Mouse (Mus musculus): ENCODE results near the gene Camk1d.
"Not testable (repeated sequence)": the region's sequence is repeated elsewhere in the genome, so short reads cannot be mapped to it uniquely, and the experiment has no call there.

Gene Camk1d

GRCm38 (mm10) chr2:5577399-5578129 is 136.8 kb downstream of the Camk1d start:
- in situ Hi-C loops (cut with MboI, MseI), result no loop called here

GRCm38 (mm10) chr2:5572314-5573006 is 141.9 kb downstream of the Camk1d start:
- in situ Hi-C loops (cut with MboI, MseI), result no loop called here

- in situ Hi-C loops (cut with MboI, MseI), result no loop called here
Observed at GRCm38 (mm10) chr2:5566611-5567010, 147.7 kb downstream of the Camk1d start.

GRCm38 (mm10) chr2:5563685-5564084 is 150.6 kb downstream of the Camk1d start:
- in situ Hi-C loops (cut with MboI, MseI), result no loop called here

- in situ Hi-C loops (cut with MboI, MseI), result no loop called here
Observed at GRCm38 (mm10) chr2:5561446-5561845, 152.9 kb downstream of the Camk1d start.

GRCm38 (mm10) chr2:5553264-5553663 is 161.1 kb downstream of the Camk1d start:
- in situ Hi-C loops (cut with MboI, MseI), result no loop called here

- in situ Hi-C loops (cut with MboI, MseI), result no loop called here
Observed at GRCm38 (mm10) chr2:5551758-5552255, 162.5 kb downstream of the Camk1d start.

GRCm38 (mm10) chr2:5549334-5549733 is 165.0 kb downstream of the Camk1d start:
- in situ Hi-C loops (cut with MboI, MseI), result no loop called here

- in situ Hi-C loops (cut with MboI, MseI), result no loop called here
Observed at GRCm38 (mm10) chr2:5548872-5549271, 165.4 kb downstream of the Camk1d start.

GRCm38 (mm10) chr2:5540870-5541269 is 173.4 kb downstream of the Camk1d start:
- in situ Hi-C loops (cut with MboI, MseI), result no loop called here

GRCm38 (mm10) chr2:5539894-5540293 is 174.4 kb downstream of the Camk1d start:
- in situ Hi-C loops (cut with MboI, MseI), result not testable (repeated sequence)

GRCm38 (mm10) chr2:5533868-5534267 is 180.4 kb downstream of the Camk1d start:
- in situ Hi-C loops (cut with MboI, MseI), result no loop called here

GRCm38 (mm10) chr2:5529992-5530391 is 184.3 kb downstream of the Camk1d start:
- in situ Hi-C loops (cut with MboI, MseI), result no loop called here

GRCm38 (mm10) chr2:5519221-5519669 is 195.1 kb downstream of the Camk1d start:
- in situ Hi-C loops (cut with MboI, MseI), result no loop called here

- in situ Hi-C loops (cut with MboI, MseI), result no loop called here
Observed at GRCm38 (mm10) chr2:5515106-5515505, 199.2 kb downstream of the Camk1d start.

GRCm38 (mm10) chr2:5514095-5514494 is 200.2 kb downstream of the Camk1d start:
- in situ Hi-C loops (cut with MboI, MseI), result no loop called here

GRCm38 (mm10) chr2:5513621-5514020 is 200.7 kb downstream of the Camk1d start:
- in situ Hi-C loops (cut with MboI, MseI), result no loop called here

GRCm38 (mm10) chr2:5510042-5510441 is 204.3 kb downstream of the Camk1d start:
- in situ Hi-C loops (cut with MboI, MseI), result no loop called here

- in situ Hi-C loops (cut with MboI, MseI), result no loop called here
Observed at GRCm38 (mm10) chr2:5499620-5500019, 214.7 kb downstream of the Camk1d start.

GRCm38 (mm10) chr2:5489916-5490315 is 224.4 kb downstream of the Camk1d start:
- in situ Hi-C loops (cut with MboI, MseI), result no loop called here

GRCm38 (mm10) chr2:5487344-5487743 is 227.0 kb downstream of the Camk1d start:
- in situ Hi-C loops (cut with MboI, MseI), result no loop called here

- in situ Hi-C loops (cut with MboI, MseI), result no loop called here
Observed at GRCm38 (mm10) chr2:5486663-5487062, 227.7 kb downstream of the Camk1d start.

GRCm38 (mm10) chr2:5485786-5486185 is 228.5 kb downstream of the Camk1d start:
- in situ Hi-C loops (cut with MboI, MseI), result no loop called here
